Mouse (Mus musculus): Measurements from ENCODE around the gene Ccdc28b.
A peak's percentile ranks its signal among the peaks of the same experiment; 100 is the strongest.

Gene Ccdc28b

GRCm38 (mm10) chr4:129622803-129623535, 778 bp downstream of the Ccdc28b start:
- peak; percentile 92 for DNase-seq

GRCm38 (mm10) chr4:129622120-129622802, 1.5 kb downstream of the Ccdc28b start:
- peak; percentile 92 for DNase-seq

- peak; percentile 99 for DNase-seq
Measured at GRCm38 (mm10) chr4:129621283-129621841, 2.4 kb downstream of the Ccdc28b start.

- DNase-seq, result no peak
Measured at GRCm38 (mm10) chr4:129620419-129621282, 3.1 kb downstream of the Ccdc28b start.

- DNase-seq, result peak; percentile 100
Measured at GRCm38 (mm10) chr4:129618786-129619691, 4.7 kb downstream of the Ccdc28b start, which contains the start of gene Iqcc. Gene Iqcc (minus strand): TSS chr4:129619099.

GRCm38 (mm10) chr4:129618031-129618430, 5.7 kb downstream of the Ccdc28b start:
- DNase-seq, result peak; percentile 93

- DNase-seq, result peak; percentile 92
Measured at GRCm38 (mm10) chr4:129617121-129617641, 6.6 kb downstream of the Ccdc28b start.

- peak; percentile 91 for DNase-seq
Measured at GRCm38 (mm10) chr4:129616631-129617030, 7.1 kb downstream of the Ccdc28b start.

- peak; percentile 91 for DNase-seq
Measured at GRCm38 (mm10) chr4:129615801-129616290, 7.9 kb downstream of the Ccdc28b start.

GRCm38 (mm10) chr4:129614093-129614492, 9.7 kb downstream of the Ccdc28b start, which contains the start of gene Dcdc2b:
Gene Dcdc2b (minus strand): TSS chr4:129614257.
- peak; percentile 94 for DNase-seq

- no peak for DNase-seq
Measured at GRCm38 (mm10) chr4:129610472-129610871, 13.3 kb downstream of the Ccdc28b start.

- peak; percentile 91 for DNase-seq
Measured at GRCm38 (mm10) chr4:129610026-129610425, 13.7 kb downstream of the Ccdc28b start.

- DNase-seq, result peak; percentile 93
Measured at GRCm38 (mm10) chr4:129609139-129609631, 14.6 kb downstream of the Ccdc28b start.

- peak; percentile 97 for DNase-seq
Measured at GRCm38 (mm10) chr4:129608426-129609025, 15.2 kb downstream of the Ccdc28b start.

- peak; percentile 99 for DNase-seq
Measured at GRCm38 (mm10) chr4:129600233-129601158, 23.3 kb downstream of the Ccdc28b start, which contains the start of the genes Eif3i and Tmem234. Gene Eif3i (minus strand): TSS chr4:129600648. Gene Tmem234 (plus strand): TSS chr4:129600668.

- no peak for DNase-seq
Measured at GRCm38 (mm10) chr4:129588865-129589264, 34.9 kb downstream of the Ccdc28b start.

- no peak for DNase-seq
Measured at GRCm38 (mm10) chr4:129586943-129587342, 36.8 kb downstream of the Ccdc28b start.

- DNase-seq, result no peak
Measured at GRCm38 (mm10) chr4:129585773-129586172, 38.0 kb downstream of the Ccdc28b start.
